Mouse (Mus musculus) regulatory T cell (primary cell): ENCODE results near the gene Clec16a.

Source experiments
- in situ Hi-C: fragments of 300-600 bp; cut with MboI, MseI; formaldehyde crosslinking; loops from one replicate; pipeline ENCODE4 v1.15.1; 2025; ENCODE audit warnings: high pct_unique_total_duplicates

The Clec16a gene

GRCm38 (mm10) chr16:10782377-10783151 is 237.4 kb downstream of the Clec16a start:
- in situ Hi-C loops = loop anchor here (10.0 kb wide), 1 partner anchor 52 kb away; the partner anchor contains the start of gene Rmi2

GRCm38 (mm10) chr16:10783152-10783434 is 238.0 kb downstream of the Clec16a start:
- in situ Hi-C loops = loop anchor here (10.0 kb wide), 1 partner anchor 52 kb away; the partner anchor contains the start of gene Rmi2

GRCm38 (mm10) chr16:10783451-10783850 is 238.3 kb downstream of the Clec16a start:
- in situ Hi-C loops = loop anchor here (10.0 kb wide), 1 partner anchor 51 kb away; the partner anchor contains the start of gene Rmi2

- in situ Hi-C loops = loop anchor here (10.0 kb wide), 1 partner anchor 51 kb away; the partner anchor contains the start of gene Rmi2
These were observed 239.0 kb downstream of the Clec16a start for GRCm38 (mm10) chr16:10783883-10784792.

- in situ Hi-C loops = loop anchor here (5.0 to 10.0 kb wide), 2 partner anchors 50 to 218 kb away; partner anchors contain the start of gene Rmi2
These were observed 239.7 kb downstream of the Clec16a start for GRCm38 (mm10) chr16:10784793-10785370.

- in situ Hi-C loops = loop anchor here (5.0 to 10.0 kb wide), 2 partner anchors 49 to 218 kb away; partner anchors contain the start of gene Rmi2
These were observed 240.5 kb downstream of the Clec16a start, which contains the start of gene Socs1 for GRCm38 (mm10) chr16:10785371-10786231. Socs1 (minus strand) TSS chr16:10785536.

- in situ Hi-C loops = loop anchor here (5.0 to 10.0 kb wide), 2 partner anchors 49 to 219 kb away; partner anchors contain the start of gene Rmi2
These were observed 241.1 kb downstream of the Clec16a start for GRCm38 (mm10) chr16:10786288-10786687.

GRCm38 (mm10) chr16:10786782-10787547 is 241.8 kb downstream of the Clec16a start:
- in situ Hi-C loops = loop anchor here (5.0 to 10.0 kb wide), 2 partner anchors 48 to 220 kb away; partner anchors contain the start of gene Rmi2

GRCm38 (mm10) chr16:10787548-10788058 is 242.5 kb downstream of the Clec16a start:
- in situ Hi-C loops = loop anchor here (5.0 to 10.0 kb wide), 2 partner anchors 47 to 220 kb away; partner anchors contain the start of gene Rmi2

- in situ Hi-C loops = loop anchor here (5.0 to 10.0 kb wide), 2 partner anchors 47 to 221 kb away; partner anchors contain the start of gene Rmi2
These were observed 243.1 kb downstream of the Clec16a start, which contains the start of gene Tnp2 for GRCm38 (mm10) chr16:10788271-10788670. Tnp2 (minus strand) TSS chr16:10788660.

GRCm38 (mm10) chr16:10788866-10789265 is 243.7 kb downstream of the Clec16a start:
- in situ Hi-C loops = loop anchor here (5.0 to 10.0 kb wide), 2 partner anchors 46 to 222 kb away; partner anchors contain the start of gene Rmi2

GRCm38 (mm10) chr16:10790702-10791101 is 245.6 kb downstream of the Clec16a start, which contains the start of gene Prm3:
Prm3 (minus strand) TSS chr16:10790914.
- in situ Hi-C loops = loop anchor here (5.0 kb wide), 1 partner anchor 77 kb away; no protein-coding TSS in a partner anchor
